Mouse (Mus musculus) urinary bladder, postnatal 25 days (tissue): ENCODE results near the gene Gm21915.

ENCODE experiments used
- DNase-seq: peaks from one replicate; pipeline ENCODE4 v3.0.0; 2022; ENCODE audit warnings: low spot score

The Gm21915 gene

DNA sequence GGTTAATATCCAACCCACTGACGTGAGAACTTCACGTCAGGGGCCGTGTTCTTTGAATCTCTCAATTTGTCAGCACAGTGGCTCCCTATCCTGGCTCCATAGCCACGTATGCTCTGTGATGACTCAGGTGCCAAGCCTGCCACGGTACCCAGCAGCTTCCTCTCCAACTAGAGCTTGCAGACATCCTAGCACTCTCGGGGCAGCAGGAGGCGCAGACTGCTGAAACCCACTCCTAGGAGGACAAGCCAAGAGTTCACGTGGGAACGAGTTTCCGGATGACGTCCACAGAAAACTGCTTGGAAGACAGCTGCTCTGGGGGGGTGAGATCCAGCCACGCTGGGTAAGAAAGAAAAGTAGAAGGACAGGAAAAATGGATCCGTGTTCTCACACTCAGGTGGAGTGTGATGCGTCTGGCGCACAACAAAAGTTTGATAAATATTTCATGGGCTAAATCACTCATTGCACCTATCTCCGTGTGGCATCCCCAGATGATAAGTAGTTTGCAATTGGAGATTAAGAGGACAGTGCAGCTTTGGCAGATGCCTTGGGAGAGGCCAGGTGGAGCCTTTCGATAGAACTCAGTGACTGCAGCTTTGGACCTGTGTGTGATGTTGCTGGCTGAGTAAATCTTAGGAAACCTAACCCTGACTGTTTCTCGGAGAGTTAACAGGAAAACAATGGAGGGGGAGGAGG, 46.9 kb downstream of the Gm21915 start:
- DNase-seq: peak; percentile 16

DNA sequence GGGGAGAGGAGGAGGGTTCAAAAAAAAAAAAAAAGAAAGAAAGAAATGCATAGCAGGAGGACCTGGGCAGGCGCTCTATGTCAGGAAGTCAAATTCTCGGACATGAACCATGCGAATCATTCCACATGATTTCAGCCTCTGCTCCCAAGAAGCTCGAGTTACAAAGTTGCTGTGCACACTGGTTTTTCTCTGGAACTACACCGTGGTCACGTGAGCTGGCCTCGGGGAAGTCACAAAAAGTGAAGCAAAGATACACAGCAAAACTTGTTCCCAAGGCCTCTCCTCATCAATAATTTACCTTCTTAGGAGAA, 47.4 kb downstream of the Gm21915 start:
- no peak for DNase-seq
